Mouse (Mus musculus): ENCODE results near the gene Syn2.

DNA sequence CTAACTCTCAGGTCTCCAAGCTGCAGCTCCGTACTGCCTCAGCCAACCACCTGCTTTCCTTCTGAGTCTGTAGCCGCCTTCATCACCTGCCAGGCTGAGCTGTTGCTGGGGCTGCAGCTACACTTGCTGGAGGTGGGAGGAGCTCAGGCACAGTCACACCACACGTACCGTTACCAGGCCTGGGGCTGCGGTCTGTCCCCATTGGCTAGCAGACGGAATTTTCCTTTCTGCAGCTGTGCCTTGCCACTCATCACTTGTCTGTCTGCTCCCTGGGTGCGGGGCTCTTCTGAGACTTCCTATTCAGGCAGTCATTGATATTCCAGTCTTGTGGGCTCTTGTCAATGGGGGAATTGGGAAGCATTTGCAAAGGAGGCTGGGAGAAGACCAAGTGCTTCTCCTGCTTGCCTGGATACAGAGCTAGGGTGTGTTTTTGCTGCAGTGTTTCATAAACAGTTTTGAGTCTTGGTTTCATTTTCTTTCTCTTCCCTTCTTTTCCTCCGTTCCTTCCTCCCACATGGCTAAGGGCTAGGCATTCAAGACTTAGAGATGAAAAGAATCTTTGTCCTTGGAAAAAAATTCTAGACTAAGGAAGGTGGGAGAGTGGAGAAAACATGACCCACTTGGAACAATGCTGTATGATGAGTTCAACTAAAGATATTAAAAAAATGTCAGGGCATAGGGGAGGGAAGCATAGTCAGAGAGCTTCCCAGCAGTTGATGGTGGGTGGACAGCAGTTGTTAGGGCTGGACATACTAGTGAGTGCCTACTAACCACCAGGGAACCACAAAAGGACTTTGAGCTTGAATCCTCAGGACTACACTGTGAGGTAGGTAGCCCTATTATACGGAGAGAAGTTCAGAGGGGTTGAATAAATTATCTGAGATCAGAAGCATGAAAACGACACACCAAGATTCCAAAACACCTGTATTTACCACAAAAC lies 11.2 kb upstream of the Syn2 start:
- TF ChIP-seq POLR2AphosphoS5 (IDR thresholded peaks at IDR 0.05; ENCODE audit: insufficient replicate concordance, low read depth, low read length) (no peak), CTCF (IDR thresholded peaks at IDR 0.05; ENCODE audit: low read depth, low read length) (no peak), GATA1 (IDR thresholded peaks at IDR 0.05; ENCODE audit: borderline replicate concordance, low read length) (no peak)

All from G1E (cell line).